Mouse (Mus musculus): ENCODE results near the gene Large2. TPM values are rescaled to one million over a fixed set of nuclear protein-coding genes. Genes with fewer than 3 reads are reported as not detected.

The Large2 gene
- polyA plus RNA-seq, 1 experiment, result not detected

DNA sequence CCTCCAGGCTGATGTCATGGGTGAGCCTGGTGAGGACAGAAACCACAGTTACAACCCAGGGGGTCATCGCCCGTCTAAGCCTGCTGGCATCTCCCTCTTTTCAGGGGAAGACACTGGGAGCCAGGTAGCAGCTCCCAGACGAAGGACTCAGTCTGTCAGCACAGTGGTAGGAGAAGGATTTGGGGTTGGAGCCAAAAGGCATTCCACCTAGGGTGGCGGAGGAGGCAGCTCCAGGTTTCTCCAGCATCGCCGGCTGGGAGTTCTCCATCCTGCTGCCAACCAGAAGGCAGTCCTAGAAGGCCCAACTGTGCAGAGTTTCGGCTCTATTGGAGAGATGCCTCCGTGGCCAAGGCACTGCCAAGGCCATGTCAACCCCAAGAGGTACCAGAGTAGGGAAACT, 16.4 kb upstream of the Large2 start:
- peaks cover 4% of the 10 kb centered on the region; the same call in 1 of the 2 replicates for H3K4me1 ChIP-seq (ENCODE audit: control insufficient read depth, insufficient read depth, low read length)
- no peak overlapping the region for H3K4me3 ChIP-seq (ENCODE audit: insufficient read depth, low read length)
- no peak overlapping the region for H3K27ac ChIP-seq (ENCODE audit: insufficient read depth, low read length)
- TF ChIP-seq CTCF (IDR thresholded peaks at IDR 0.05; ENCODE audit: borderline replicate concordance, insufficient read depth, low read length), result no peak
- no peak for TF ChIP-seq POLR2A (IDR thresholded peaks at IDR 0.05; ENCODE audit: low read depth, low read length)

GRCm38 (mm10) chr2:92390206-92390930, 15.7 kb upstream of the Large2 start:
- Histone ChIP-seq H3K4me1 (ENCODE audit: control insufficient read depth, insufficient read depth, low read length) (peaks cover 4% of the 10 kb centered on the region; the same call in 1 of the 2 replicates), H3K4me3 (ENCODE audit: insufficient read depth, low read length) (no peak overlapping the region), H3K27ac (ENCODE audit: insufficient read depth, low read length) (no peak overlapping the region)
- no peak for TF ChIP-seq CTCF (IDR thresholded peaks at IDR 0.05; ENCODE audit: borderline replicate concordance, insufficient read depth, low read length)

GRCm38 (mm10) chr2:92389645-92390044, 15.0 kb upstream of the Large2 start:
- no peak for TF ChIP-seq CTCF (IDR thresholded peaks at IDR 0.05; ENCODE audit: borderline replicate concordance, insufficient read depth, low read length)
- no peak for TF ChIP-seq POLR2A (IDR thresholded peaks at IDR 0.05; ENCODE audit: low read depth, low read length)
- Histone ChIP-seq H3K4me1 (ENCODE audit: control insufficient read depth, insufficient read depth, low read length) (peaks cover 4% of the 10 kb centered on the region; the same call in 1 of the 2 replicates), H3K4me3 (ENCODE audit: insufficient read depth, low read length) (peak overlapping the region; percentile 59), H3K27ac (ENCODE audit: insufficient read depth, low read length) (no peak overlapping the region)

DNA sequence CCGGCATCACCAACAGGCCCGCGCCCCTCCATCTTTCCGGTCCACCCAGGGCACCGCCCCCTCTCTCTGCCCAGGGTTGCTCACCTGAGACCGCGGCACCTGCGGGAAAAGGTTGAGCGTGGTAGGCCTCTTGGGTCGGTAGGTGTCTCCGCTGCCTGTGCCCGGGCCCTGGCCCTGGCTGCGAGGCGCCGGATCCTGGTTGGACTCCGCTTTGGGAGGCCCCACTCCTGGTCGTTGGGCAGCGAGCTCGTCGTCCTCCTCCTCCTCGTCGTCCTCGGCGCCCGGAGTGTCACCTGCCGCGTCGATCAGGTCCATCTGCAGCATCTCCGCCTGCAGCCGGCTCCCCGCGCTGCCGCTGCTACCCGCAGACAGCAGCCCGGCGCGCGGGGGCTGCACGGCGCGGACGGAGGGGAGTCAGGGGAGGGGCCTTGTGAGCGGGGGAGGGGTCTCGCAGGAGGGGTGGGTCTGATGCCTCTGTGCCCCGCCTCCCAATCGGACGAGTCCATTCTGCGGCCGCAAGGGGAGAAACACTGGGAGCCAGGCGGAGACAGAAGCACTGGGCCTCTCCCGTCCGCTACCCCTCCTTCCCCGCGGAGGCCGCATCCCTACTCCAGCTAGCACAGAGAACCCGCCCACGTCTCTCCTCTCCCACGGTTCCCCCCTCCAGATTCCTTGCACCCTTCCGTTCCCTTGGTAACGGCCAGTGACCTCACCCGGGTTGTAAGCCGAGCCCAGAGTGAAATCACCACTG, 14.4 kb upstream of the Large2 start:
- TF ChIP-seq CTCF (IDR thresholded peaks at IDR 0.05; ENCODE audit: borderline replicate concordance, insufficient read depth, low read length) (no peak), POLR2A (IDR thresholded peaks at IDR 0.05; ENCODE audit: low read depth, low read length) (peak; percentile 58; the same call in 1 of the 2 replicates)
- peak overlapping the region; percentile 59 for H3K4me3 ChIP-seq (ENCODE audit: insufficient read depth, low read length)
- no peak overlapping the region for H3K27ac ChIP-seq (ENCODE audit: insufficient read depth, low read length)
- peaks cover 4% of the 10 kb centered on the region; the same call in 1 of the 2 replicates for H3K4me1 ChIP-seq (ENCODE audit: control insufficient read depth, insufficient read depth, low read length)

DNA sequence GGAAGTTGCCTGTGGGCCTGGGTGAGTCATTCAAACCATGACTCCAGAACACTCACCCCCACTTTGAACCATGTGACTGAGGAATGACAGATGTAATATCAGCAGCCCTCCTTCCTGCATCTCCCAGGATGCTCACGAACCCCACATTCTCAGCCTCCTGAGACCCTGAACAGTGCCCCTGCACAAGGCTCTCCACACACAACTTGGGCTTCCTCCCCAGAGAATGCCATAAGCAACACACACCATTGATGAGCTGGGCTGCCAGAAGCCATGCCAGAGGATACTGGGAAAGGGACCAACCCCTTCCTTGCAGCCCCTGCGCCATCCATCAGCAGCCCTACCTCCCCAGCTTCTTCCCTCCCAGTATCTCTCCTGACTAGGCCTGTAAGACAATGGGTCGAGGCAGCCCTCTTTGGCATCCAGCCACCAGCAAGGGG, 13.4 kb upstream of the Large2 start:
- H3K4me3 ChIP-seq (ENCODE audit: insufficient read depth, low read length), result no peak overlapping the region
- peaks cover 4% of the 10 kb centered on the region; the same call in 1 of the 2 replicates for H3K4me1 ChIP-seq (ENCODE audit: control insufficient read depth, insufficient read depth, low read length)
- H3K27ac ChIP-seq (ENCODE audit: insufficient read depth, low read length), result no peak overlapping the region
- no peak for TF ChIP-seq POLR2A (IDR thresholded peaks at IDR 0.05; ENCODE audit: low read depth, low read length)
- TF ChIP-seq CTCF (IDR thresholded peaks at IDR 0.05; ENCODE audit: borderline replicate concordance, insufficient read depth, low read length), result no peak

DNA sequence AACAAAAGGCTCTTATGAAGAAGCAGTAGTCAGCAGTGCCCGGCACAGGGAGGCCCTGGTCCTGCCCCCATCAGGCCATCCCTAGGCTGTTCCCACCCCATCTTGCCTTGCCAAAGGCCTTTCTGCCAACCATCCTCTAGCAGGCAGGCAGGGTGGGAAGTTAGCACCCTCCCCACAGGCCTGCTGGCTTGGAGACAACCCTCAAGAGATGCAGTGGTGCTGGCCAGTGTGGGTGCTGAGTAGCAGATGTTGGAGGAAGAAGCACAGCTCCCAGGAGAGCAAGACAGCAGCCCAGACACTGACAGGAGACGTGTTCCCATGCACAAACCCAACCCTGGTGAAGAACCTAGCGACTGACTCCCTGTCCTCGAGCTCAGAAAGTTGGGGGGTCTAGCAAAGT, 13.0 kb upstream of the Large2 start:
- Histone ChIP-seq H3K4me1 (ENCODE audit: control insufficient read depth, insufficient read depth, low read length) (peaks cover 4% of the 10 kb centered on the region; the same call in 1 of the 2 replicates), H3K27ac (ENCODE audit: insufficient read depth, low read length) (no peak overlapping the region), H3K4me3 (ENCODE audit: insufficient read depth, low read length) (no peak overlapping the region)

GRCm38 (mm10) chr2:92386821-92387570, 12.3 kb upstream of the Large2 start:
- Histone ChIP-seq H3K27ac (ENCODE audit: insufficient read depth, low read length) (no peak overlapping the region), H3K4me3 (ENCODE audit: insufficient read depth, low read length) (no peak overlapping the region), H3K4me1 (ENCODE audit: control insufficient read depth, insufficient read depth, low read length) (peaks cover 4% of the 10 kb centered on the region; the same call in 1 of the 2 replicates)
- TF ChIP-seq POLR2A (IDR thresholded peaks at IDR 0.05; ENCODE audit: low read depth, low read length), result no peak
- no peak for TF ChIP-seq CTCF (IDR thresholded peaks at IDR 0.05; ENCODE audit: borderline replicate concordance, insufficient read depth, low read length)

More for the DNA sequence above, 13.0 kb upstream of the Large2 start:
- TF ChIP-seq POLR2A (IDR thresholded peaks at IDR 0.05; ENCODE audit: low read depth, low read length) (no peak), CTCF (IDR thresholded peaks at IDR 0.05; ENCODE audit: borderline replicate concordance, insufficient read depth, low read length) (no peak)

DNA sequence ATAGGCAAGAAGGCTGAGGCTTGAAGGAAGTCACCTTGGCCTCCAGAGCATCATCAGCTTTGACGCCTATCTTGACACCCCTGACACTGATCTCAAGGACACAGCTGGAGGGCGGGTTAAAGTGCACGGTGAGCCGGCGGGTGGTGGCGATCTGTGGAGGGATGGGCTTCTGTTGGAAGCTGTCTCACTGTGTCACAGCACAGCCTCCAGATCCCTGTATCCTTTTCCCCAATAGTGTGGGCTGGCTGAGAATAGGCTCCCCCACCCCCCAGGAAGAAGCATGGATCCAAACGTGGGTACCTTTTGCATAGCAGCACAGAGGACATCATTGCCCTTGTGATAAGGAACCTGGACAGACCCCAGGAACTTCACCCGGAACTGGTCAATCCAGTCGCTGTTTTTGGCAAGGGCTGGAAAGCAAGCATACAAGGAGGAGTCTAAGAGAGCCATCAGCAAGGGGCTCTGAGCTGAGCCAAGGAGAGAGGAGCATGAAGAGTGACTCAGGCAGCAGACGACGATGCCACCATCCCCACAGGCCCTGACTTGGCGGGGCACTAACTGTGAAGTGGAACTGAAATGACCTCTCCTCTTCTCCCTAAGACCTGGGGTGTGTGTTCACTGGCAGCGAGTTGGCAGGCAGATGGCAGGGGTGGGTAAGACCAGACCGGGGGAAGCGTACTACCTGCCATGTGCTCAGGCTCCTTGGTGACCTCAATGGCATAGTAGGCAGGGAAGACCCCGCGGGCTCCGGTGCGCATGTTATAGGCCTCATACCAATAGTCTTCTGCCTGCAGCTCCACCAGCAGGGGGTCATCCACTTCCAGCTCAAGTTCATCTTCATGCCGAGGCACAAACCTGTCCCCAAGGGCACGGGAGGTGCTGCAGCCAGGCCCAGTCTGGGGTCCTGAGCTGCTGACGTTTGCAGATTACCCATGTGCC, 10.7 kb upstream of the Large2 start:
- H3K4me1 ChIP-seq (ENCODE audit: control insufficient read depth, insufficient read depth, low read length), result peaks cover 4% of the 10 kb centered on the region; the same call in 1 of the 2 replicates
- TF ChIP-seq CTCF (IDR thresholded peaks at IDR 0.05; ENCODE audit: borderline replicate concordance, insufficient read depth, low read length) (no peak), POLR2A (IDR thresholded peaks at IDR 0.05; ENCODE audit: low read depth, low read length) (no peak)
- H3K27ac ChIP-seq (ENCODE audit: insufficient read depth, low read length), result no peak overlapping the region
- H3K4me3 ChIP-seq (ENCODE audit: insufficient read depth, low read length), result no peak overlapping the region

Measured in embryonic fibroblast, embryonic 13.5 days (primary cell).